12 mouse cellular contexts compared by ENCODE assay signal in genomic region chr16:33923001-33923316, GRCm38 (mm10). TPM values are rescaled to one million over a fixed set of nuclear protein-coding genes. Genes with fewer than 3 reads are reported as not detected.
DNase-seq lines count a peak whose midpoint lies in the region; ATAC-seq and TF ChIP-seq lines count a peak whose summit lies in the region.
"Had no signal": no experiment of that assay in that cellular context is flagged by ENCODE, and none has a peak within 500 bp of the region (broad histone marks: within the 10 kb centered on the region; RNA-seq: fewer than 3 reads in every experiment).

No protein-coding gene starts in this region.

- peak overlapping the region; percentile 72 for H3K27ac ChIP-seq in heart, embryonic 15.5 days
- H3K27ac ChIP-seq in limb, embryonic 12.5 days, result peak overlapping the region; percentile 80
- H3K27ac ChIP-seq in midbrain, postnatal 0 days (ENCODE audit: low read depth, low read length), result no peak overlapping the region

- no peak overlapping the region for H3K4me2 ChIP-seq in heart, embryonic 15.5 days
- 0 out of 2 replicates have a peak overlapping the region, but pooled peaks have one; percentile 21 for H3K4me2 ChIP-seq in limb, embryonic 12.5 days
- no peak overlapping the region for H3K4me2 ChIP-seq in midbrain, postnatal 0 days (ENCODE audit: low read depth, low read length, poor library complexity, severe bottlenecking)

- no peaks in the 10 kb centered on the region for H3K27me3 ChIP-seq in heart, embryonic 15.5 days
- no peaks in the 10 kb centered on the region for H3K27me3 ChIP-seq in limb, embryonic 12.5 days
- no peaks in the 10 kb centered on the region for H3K27me3 ChIP-seq in midbrain, postnatal 0 days (ENCODE audit: insufficient read depth, low read length)

- no peaks in the 10 kb centered on the region for H3K9me3 ChIP-seq in heart, embryonic 15.5 days (replicated peaks)
- no peaks in the 10 kb centered on the region for H3K9me3 ChIP-seq in limb, embryonic 12.5 days
- no peaks in the 10 kb centered on the region for H3K9me3 ChIP-seq in midbrain, postnatal 0 days (ENCODE audit: low read length)

- H3K4me1 ChIP-seq in heart, embryonic 15.5 days (replicated peaks), result peaks cover 44% of the 10 kb centered on the region
- peaks cover 38% of the 10 kb centered on the region for H3K4me1 ChIP-seq in limb, embryonic 12.5 days (replicated peaks)
- no peaks in the 10 kb centered on the region for H3K4me1 ChIP-seq in midbrain, postnatal 0 days (ENCODE audit: insufficient read depth, low read length)

- no peak for ATAC-seq in heart, embryonic 15.5 days (replicated peaks; ENCODE audit: insufficient number of reproducible peaks, insufficient read depth, low FRiP score, low read depth)
- no peak for ATAC-seq in limb, embryonic 12.5 days (ENCODE audit: insufficient number of reproducible peaks, insufficient read depth, low FRiP score, low TSS enrichment, low read depth)
- no peak for ATAC-seq in midbrain, postnatal 0 days (ENCODE audit: low FRiP score)

- no peak overlapping the region for H3K9ac ChIP-seq in heart, embryonic 15.5 days
- no peak overlapping the region for H3K9ac ChIP-seq in limb, embryonic 12.5 days (replicated peaks)
- no peak overlapping the region for H3K9ac ChIP-seq in midbrain, postnatal 0 days (replicated peaks; ENCODE audit: low read length, poor library complexity, severe bottlenecking)

- DNase-seq in heart, adult 18-20 months, result no peak
- DNase-seq in 3134 (ENCODE audit: extremely low read depth, insufficient read length, low spot score), result peak; percentile 43
- peak; percentile 4 for DNase-seq in c-Kit-positive CD71-positive TER-119-positive erythroid progenitor cells, embryonic 14.5 days (ENCODE audit: low spot score)
- no peak for DNase-seq in Muller cell, postnatal 12 days (ENCODE audit: inconsistent ontology term)
- no peak for DNase-seq in midbrain, postnatal 0 days (ENCODE audit: low spot score)
- DNase-seq in urinary bladder, postnatal 25 days (ENCODE audit: low spot score), result no peak
- DNase-seq: cerebellum, adult 18-20 months; lung, postnatal 36 days; right cerebral cortex, postnatal 25 days; thymus, postnatal 14 days had no signal

- WGBS in heart, embryonic 15.5 days, result 38% methylated on average over 5 of the region's 5 CpGs
- 17% methylated on average over 5 of the region's 5 CpGs for WGBS in limb, embryonic 12.5 days
- WGBS in midbrain, postnatal 0 days, result 70% methylated on average over 5 of the region's 5 CpGs

- TF ChIP-seq CTCF in midbrain, postnatal 0 days (IDR thresholded peaks at IDR 0.05), result no peak

- H3K36me3 ChIP-seq in heart, embryonic 15.5 days, result peaks cover 11% of the 10 kb centered on the region; the same call in 1 of the 2 replicates
- H3K36me3 ChIP-seq in limb, embryonic 12.5 days, result peaks cover 28% of the 10 kb centered on the region
- no peaks in the 10 kb centered on the region for H3K36me3 ChIP-seq in midbrain, postnatal 0 days (ENCODE audit: insufficient read depth, low read length)

- no peak overlapping the region for H3K4me3 ChIP-seq in heart, embryonic 15.5 days
- H3K4me3 ChIP-seq in limb, embryonic 12.5 days (replicated peaks), result no peak overlapping the region
- no peak overlapping the region for H3K4me3 ChIP-seq in midbrain, postnatal 0 days (ENCODE audit: low read depth, low read length)

RNA-seq across cellular contexts. Expression of gene Umps, which starts 43.9 kb away (rescaled TPM):
- polyA plus RNA-seq in heart, embryonic 15.5 days (2015; fragmentation: Nextera tagmentation; extraction: Ambion mirVana), result 23.9 and 30.7 TPM in 2 replicates
- total RNA-seq in heart, adult 18-20 months (2021), result 1 to 10 TPM; 8.6 to 9.6 TPM
- polyA plus RNA-seq in limb, embryonic 12.5 days (2016; fragmentation: Nextera tagmentation; extraction: Ambion mirVana), result 67.9 and 69.2 TPM in 2 replicates
- 18.4 and 19.8 TPM in 2 replicates for total RNA-seq in midbrain, postnatal 0 days (2014; rRNA removed)
- polyA plus RNA-seq in midbrain, postnatal 0 days (2015; fragmentation: Nextera tagmentation; extraction: Ambion mirVana), result 22.2 and 22.5 TPM in 2 replicates

Comparison
In these comparisons a context has a peak if more than half of its experiments do, and no peak if none do; other contexts are left out.
1. DNase-seq: peak in 3134 (single experiment) and c-Kit-positive CD71-positive TER-119-positive erythroid progenitor cells, embryonic 14.5 days (single experiment); none in heart, adult 18-20 months (0 of 2), Muller cell, postnatal 12 days (single experiment), midbrain, postnatal 0 days (single experiment) and urinary bladder, postnatal 25 days (single experiment).